Mouse (Mus musculus) adrenal gland, adult 8-10 months (tissue): Measurements from ENCODE around the gene Elp5. TPM values are rescaled to one million over a fixed set of nuclear protein-coding genes. Genes with fewer than 3 reads are reported as not detected.

Experiments
- DNase-seq: peaks from one replicate; pipeline ENCODE4 v3.0.0; 2022
- total RNA-seq, 4 experiments: library from RNA; stranded (reverse); gene quantifications; 2 replicates each; pipeline ENCODE4 v1.2.4; 2022

The Elp5 gene
- total RNA-seq, 4 experiments from 2014 or later: 56.9 to 87.4 (median 73.6) TPM

GRCm38 (mm10) chr11:70014880-70015558 is 32.7 kb upstream of the Elp5 start, which contains the start of gene Acadvl:
Acadvl (minus strand) TSS chr11:70015411.
- peak; percentile 90 for DNase-seq

GRCm38 (mm10) chr11:70014051-70014450 is 31.7 kb upstream of the Elp5 start:
- no peak for DNase-seq

DNA sequence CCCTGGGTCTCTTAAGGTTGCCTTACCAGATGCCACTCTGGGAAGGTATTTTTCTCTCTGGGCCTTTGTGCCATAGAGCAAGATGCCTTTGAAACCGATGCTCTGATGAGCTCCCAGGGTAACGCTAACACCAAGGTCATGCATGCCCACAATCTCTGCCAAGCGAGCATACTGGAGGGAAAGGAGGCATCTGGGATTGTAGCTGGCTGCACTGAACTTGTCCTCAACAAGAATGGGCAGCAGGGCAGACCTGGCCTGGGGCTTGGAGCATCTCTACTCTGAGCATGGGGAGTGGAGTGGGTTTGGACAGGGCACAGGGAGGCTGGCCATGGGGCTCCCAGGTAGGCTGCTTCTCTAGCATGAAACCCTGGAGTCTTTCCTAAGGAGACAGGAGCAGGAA is 31.1 kb upstream of the Elp5 start:
- no peak for DNase-seq

DNA sequence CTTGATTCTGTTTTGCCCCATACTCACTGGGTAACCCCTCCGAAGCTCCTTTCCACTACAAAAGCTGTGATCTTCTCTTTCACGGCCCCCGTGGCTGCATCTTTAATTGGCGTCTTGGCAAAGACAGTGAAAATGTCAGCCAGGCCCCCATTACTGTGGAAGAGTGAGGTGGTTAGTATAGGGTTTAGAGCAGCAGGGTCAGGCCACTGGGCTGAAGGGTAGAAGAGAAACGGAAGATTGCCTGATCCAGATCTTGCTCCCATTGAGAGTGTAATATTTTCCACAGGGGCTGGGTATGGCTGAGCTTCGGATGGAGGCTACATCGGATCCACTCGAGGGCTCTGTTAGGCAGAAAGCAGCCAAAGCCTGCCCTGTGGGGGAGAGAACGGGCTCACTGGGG is 30.6 kb upstream of the Elp5 start:
- no peak for DNase-seq

DNA sequence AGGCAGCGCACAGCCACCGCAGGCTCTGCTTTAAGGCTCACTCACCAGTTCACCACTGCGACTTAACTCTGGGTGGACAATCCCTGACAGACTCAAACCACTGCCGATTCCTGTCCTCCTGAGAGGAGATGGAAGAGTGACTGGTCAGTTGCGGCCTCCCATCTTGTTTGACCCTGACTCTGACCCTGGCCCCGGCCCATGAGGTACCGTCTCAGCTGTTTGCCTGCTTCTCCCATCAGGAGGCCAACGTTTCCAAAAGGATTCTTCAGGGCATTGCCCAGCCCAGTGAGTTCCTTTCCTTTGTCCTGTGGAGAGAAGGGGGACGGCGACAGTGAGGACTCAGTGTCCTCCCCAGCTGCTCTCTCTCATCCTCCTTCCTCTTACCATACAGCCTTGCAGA is 28.6 kb upstream of the Elp5 start:
- no peak for DNase-seq

DNA sequence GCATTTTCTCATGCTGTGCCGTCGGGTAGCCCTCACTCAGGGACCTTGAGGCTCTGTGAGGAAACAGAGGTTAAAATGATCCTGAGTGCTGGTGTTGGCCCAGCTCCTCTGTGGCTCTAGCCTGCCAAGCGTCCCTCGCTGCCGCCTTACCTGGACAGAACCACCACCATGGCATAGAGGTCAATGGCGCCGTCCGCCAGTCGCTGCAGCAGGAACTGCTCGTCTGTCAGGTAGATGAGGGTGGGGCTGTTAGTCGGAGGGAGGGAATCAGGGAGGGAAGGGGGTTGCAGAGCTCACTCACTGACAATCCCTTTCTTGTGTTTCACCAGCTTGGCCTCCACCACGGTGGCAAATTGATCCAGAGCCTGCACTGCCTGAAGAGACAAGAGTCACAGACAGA is 28.2 kb upstream of the Elp5 start:
- no peak for DNase-seq

- DNase-seq: no peak
Measured at GRCm38 (mm10) chr11:70010033-70010432, 27.7 kb upstream of the Elp5 start.

GRCm38 (mm10) chr11:70005521-70005920 is 23.2 kb upstream of the Elp5 start:
- no peak for DNase-seq

DNA sequence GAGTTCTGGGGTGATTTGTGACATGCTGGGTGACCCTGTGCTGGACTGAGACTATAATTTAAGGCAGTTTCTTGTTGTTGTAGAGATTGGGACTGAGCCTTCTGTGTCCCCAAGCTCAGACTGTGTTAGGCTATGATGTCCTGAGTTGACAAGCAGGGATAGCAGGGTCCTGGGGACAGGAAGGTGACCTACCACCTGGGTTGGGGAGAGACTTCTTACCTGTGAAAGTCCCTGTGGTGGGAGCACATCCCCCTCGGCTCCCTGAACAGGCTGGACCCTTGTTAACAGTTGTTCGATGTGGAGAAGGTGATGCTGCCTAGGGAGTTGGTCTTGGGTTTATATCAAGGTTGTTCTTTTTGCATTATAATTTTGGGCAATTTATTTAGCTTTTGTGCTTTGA is 20.2 kb upstream of the Elp5 start:
- no peak for DNase-seq

- no peak for DNase-seq
Measured at GRCm38 (mm10) chr11:70001865-70002264, 19.5 kb upstream of the Elp5 start.

GRCm38 (mm10) chr11:70001159-70001558 is 18.8 kb upstream of the Elp5 start:
- DNase-seq: no peak

DNA sequence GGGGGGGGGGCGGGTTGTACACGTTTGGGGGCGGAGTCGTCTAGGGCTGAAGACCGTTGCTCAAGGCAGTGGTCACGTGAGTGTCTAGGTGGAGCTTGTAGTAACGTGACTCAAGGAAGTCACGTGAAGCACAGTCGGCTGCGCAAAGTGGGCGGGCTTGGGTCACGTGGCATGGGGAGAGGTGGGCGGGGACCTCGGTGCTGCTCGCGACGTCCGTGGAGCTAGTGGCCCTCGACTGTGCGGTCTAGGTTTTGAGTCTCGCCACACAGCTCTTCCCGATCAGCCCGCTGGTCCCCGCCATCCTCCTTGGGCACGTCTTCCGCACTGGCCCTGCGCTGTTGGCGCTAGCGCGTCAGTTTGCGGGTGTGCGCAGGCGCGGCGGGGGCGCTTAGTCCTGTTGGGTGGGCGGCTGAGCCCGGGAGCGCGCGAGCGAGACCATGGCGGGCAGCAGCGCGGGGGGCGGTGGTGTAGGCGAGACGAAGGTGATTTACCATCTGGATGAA is 18.1 kb upstream of the Elp5 start, which contains the start of gene Dvl2:
Gene Dvl2, plus strand, starts transcription at position 200 of the 503 bp plus-strand sequence.
- peak; percentile 92 for DNase-seq

DNA sequence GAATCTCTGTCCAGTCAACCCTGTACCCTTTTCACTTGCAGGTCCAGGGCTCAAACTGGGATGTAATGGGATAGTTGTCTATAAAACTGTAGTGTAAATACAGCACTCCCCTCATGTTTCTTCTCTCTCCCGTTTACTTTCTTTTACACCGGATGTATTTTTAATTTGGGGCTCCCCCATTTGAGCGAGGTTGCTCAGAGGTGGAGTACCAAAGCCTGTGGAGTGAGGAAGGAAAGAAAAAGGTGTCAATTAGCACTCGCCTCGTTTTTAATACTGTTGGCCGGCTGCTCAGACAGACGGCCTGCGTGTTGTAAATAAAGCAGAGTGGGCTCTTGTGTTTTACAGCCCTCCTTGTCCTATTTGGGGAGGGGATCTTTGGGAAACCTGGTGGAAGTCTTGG is 17.3 kb upstream of the Elp5 start:
- DNase-seq: no peak

DNA sequence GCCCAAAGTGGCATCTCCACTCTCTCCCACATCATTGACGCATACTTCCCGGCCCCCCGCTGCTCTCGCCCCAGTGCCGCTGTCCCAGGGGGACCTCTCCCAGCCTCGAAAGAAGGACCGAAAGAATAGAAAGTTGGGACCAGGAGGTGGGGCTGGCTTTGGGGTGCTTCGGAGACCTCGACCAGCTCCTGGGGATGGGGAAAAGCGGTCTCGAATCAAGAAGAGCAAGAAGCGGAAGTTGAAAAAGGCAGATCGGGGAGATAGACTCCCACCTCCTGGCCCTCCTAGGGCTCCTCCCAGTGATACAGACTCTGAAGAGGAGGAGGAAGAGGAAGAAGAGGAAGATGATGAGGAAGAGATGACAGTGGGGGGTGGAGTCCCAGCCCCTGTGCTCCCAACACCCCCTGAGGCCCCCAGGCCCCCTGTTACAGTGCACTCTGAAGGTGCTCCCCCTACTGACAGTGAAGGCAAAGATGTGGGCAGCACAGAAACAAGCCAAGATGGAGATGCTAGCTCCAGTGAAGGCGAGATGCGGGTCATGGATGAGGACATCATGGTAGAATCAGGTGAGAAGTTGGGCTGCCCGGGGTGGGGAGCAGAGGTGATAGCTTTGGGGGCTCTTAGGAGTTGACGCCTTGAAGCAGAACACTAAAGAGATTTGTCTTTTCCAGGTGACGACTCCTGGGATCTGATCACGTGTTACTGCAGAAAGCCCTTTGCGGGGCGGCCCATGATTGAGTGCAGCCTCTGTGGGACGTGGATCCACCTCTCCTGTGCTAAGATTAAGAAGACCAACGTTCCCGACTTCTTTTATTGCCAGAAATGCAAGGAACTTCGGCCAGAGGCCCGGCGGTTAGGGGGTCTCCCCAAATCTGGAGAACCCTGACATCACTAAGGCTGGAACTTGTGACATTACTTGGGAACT is 16.5 kb upstream of the Elp5 start:
- no peak for DNase-seq

DNA sequence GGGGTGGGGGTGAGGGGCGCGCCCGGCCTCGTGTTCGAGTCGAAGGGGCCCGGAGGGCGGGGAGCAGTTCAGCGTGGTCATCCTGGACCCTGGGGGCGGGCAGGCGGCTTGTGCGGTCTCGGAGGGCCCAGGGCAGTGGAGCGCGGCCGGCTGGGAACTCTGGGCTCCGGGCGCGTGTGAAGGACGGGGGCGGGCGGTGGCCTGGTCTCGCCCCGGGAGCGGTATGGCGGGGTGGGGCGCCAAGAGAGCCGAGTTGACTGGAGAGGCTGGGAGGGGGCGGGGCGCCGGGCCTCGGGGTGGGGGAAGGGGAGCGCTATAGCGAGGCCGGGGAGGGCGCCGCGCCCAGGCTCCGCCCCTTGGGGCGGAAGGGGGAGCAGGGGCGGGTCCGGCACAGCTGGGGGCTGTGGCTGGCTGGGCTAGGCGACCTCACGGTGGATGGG is 14.8 kb upstream of the Elp5 start:
- peak; percentile 84 for DNase-seq

DNA sequence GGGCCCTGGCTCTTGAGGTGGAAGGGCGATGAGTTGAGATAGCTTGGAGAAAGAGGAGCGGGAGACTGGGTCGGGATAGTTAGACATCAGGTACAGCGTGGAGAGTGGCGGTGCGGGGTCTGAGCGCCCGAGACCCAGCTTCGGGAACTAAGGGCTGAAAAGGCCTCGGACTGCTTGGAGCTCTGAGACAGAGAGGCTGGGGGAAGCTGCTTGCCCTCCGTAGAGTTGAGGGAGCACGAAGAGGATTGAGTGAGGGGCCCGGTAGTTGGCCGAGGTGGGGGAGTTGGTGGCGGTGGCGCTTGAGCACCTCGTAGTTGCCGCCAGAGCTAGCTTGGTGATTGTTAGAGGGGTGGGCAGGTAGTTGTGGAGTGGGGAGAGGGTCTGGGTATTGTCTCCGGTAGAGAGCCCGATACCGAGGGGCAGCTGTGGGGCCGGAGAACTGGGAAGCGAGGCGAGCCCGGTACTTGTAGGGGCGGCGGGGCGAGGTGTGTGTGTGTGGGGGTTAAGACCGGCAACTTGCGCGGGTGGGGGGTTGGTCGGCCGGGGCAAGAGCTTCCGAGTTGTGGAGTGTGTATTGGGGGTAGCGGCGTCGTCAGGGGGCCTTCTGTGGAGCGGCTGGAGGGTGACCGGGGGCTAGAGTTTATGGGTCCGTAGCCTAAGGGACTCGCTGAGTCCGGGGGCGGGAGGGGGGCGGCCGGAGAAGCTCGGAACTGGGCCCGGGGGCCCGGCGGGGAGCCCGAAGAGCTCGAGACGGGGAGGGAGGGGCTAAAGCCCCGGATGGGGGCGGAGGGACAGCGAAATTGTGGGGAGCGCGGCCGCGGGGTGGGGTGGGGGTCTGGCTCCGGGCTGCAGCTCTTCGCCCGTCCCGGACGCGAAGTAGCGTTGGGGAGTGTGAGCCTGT is 14.1 kb upstream of the Elp5 start:
- no peak for DNase-seq

GRCm38 (mm10) chr11:69995391-69995960 is 13.2 kb upstream of the Elp5 start, which contains the start of gene Phf23:
Phf23 (plus strand) TSS chr11:69995777.
- peak; percentile 99 for DNase-seq

DNA sequence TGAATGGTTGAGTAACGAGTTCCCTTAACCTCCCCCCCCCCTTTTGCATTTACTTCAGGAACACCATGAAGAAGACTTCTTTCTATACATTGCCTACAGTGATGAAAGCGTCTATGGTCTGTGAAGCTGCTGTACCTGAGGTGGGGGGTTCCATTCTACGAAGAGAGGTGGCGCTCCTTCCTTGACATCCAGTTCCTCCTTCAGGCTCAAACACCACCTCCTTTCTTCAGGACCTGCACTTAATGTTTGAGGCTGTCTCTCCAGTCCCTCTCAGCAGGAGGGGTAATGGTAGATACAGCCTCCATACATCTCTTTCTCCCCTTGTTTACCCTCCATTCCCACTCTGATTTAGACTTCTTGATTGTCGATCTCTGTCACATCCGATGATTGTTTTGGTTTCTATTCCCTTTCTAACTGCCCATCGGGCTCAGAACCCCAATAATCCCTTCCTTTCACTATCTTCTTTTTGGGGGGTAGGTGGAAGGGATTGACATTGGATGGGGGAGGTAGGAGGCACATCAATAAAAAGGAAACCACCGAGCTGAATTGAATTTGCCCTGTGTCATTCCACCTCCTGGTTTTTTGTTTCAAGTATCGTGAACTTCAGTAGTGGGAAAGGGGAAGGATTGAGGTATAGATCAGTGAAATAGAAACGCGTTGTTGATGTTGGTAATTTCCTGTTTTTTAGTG is 12.2 kb upstream of the Elp5 start:
- no peak for DNase-seq

GRCm38 (mm10) chr11:69992932-69993331 is 10.6 kb upstream of the Elp5 start:
- DNase-seq: no peak

DNA sequence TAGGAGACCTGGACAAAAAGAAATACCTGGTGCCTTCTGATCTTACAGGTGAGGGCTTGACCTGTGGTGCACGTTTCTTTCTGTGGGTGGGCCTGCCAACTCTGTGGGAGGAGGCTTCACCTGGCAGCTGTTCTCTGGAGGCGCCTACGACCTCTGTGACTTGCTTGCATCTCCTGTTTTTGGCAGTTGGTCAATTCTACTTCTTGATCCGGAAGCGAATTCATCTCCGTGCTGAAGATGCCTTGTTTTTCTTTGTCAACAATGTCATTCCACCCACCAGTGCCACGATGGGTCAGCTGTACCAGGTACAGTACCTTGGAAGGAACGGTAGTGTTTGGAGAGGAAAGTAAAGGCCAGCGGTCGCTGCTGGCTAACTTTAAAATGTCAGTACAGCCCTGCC is 10.1 kb upstream of the Elp5 start:
- DNase-seq: no peak

- no peak for DNase-seq
Measured at GRCm38 (mm10) chr11:69991711-69992110, 9.4 kb upstream of the Elp5 start.
